Mouse (Mus musculus) heart, embryonic 12.5 days (tissue): ENCODE results near the gene Ankrd36. TPM values are rescaled to one million over a fixed set of nuclear protein-coding genes. Genes with fewer than 3 reads are reported as not detected.
"Not testable (repeated sequence)": the region's sequence is repeated elsewhere in the genome, so short reads cannot be mapped to it uniquely, and the experiment has no call there.

Experiments
- ATAC-seq: fragments of 200-750 bp; cut with Nextera tagmentation; 2 replicates; pipeline ENCODE4 v1.8.0; 2017; ENCODE audit warnings: moderate TSS enrichment, moderate library complexity; ENCODE audit not compliant: insufficient number of reproducible peaks, low FRiP score
- H3K27ac ChIP-seq: fragments of 300-500 bp; sonication (generic); 2 replicates; pipeline ENCODE4 v1.5.1; 2016; ENCODE audit warnings: mild to moderate bottlenecking, moderate library complexity; ENCODE audit not compliant: poor library complexity, severe bottlenecking
- H3K27me3 ChIP-seq: fragments of 300-500 bp; sonication (generic); replicated peaks from 2 replicates; pipeline ENCODE4 v1.6.1; 2016; ENCODE audit warnings: mild to moderate bottlenecking, moderate library complexity
- H3K36me3 ChIP-seq: fragments of 300-500 bp; sonication (generic); 2 replicates; pipeline ENCODE4 v1.6.1; 2016; ENCODE audit warnings: mild to moderate bottlenecking, moderate library complexity
- H3K4me1 ChIP-seq: fragments of 300-500 bp; sonication (generic); replicated peaks from 2 replicates; pipeline ENCODE4 v1.6.1; 2016; ENCODE audit warnings: mild to moderate bottlenecking
- H3K4me2 ChIP-seq: fragments of 300-500 bp; sonication (generic); 2 replicates; pipeline ENCODE4 v1.6.1; 2016; ENCODE audit warnings: mild to moderate bottlenecking, moderate library complexity
- H3K4me3 ChIP-seq: fragments of 300-500 bp; sonication (generic); 2 replicates; pipeline ENCODE4 v1.5.1; 2016; ENCODE audit warnings: mild to moderate bottlenecking
- H3K9ac ChIP-seq: fragments of 300-500 bp; sonication (generic); 2 replicates; pipeline ENCODE4 v1.6.1; 2016; ENCODE audit warnings: mild to moderate bottlenecking, moderate library complexity
- H3K9me3 ChIP-seq: fragments of 300-500 bp; sonication (generic); replicated peaks from 2 replicates; pipeline ENCODE4 v1.6.1; 2016; ENCODE audit warnings: mild to moderate bottlenecking, moderate library complexity
- WGBS: fragments of 180-500 bp; shearing (Covaris S2); methylation state at CpG from one replicate; pipeline ENCODE4 v1.1.7; 2016; 5-methylcytosine and 5-hydroxymethylcytosine counted together
- polyA plus RNA-seq: library from polyadenylated mRNA; unstranded; fragments of >200 nt; fragmentation: Nextera tagmentation; extraction: Ambion mirVana; gene quantifications from 2 replicates; pipeline ENCODE4 v1.2.1, GENCODE M21; 2016

Ankrd36 gene
- polyA plus RNA-seq, 1 experiment from 2014 or later = 0.18 TPM

DNA sequence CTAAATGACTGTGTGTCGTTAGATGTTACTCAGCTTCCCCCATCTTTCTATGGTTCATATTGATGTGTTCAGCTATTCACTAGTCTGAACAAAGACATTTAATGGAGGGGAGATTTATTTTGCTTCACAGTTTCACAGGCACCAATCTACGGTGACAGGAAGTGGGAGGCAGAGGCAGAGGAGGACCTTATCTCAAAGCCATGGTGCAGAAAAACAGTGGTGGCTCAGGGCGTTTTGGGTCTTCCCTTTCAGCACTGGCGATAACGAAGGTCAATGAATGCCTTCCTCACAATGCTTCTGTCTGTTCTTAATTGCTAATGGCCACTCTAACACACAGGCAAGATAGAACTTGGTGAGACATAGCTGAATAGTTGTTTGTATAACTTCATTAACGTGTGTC, 5.6 kb downstream of the Ankrd36 start:
- whole genome bisulfite sequencing = 35% methylated on average over 6 of the region's 6 CpGs
- H3K27me3 ChIP-seq = no peaks in the 10 kb centered on the region
- no peaks in the 10 kb centered on the region for H3K9me3 ChIP-seq
- no peak overlapping the region for H3K9ac ChIP-seq
- peaks cover 18% of the 10 kb centered on the region for H3K4me1 ChIP-seq
- peak; percentile 75 for ATAC-seq
- H3K4me3 ChIP-seq = no peak overlapping the region
- H3K4me2 ChIP-seq = no peak overlapping the region
- H3K27ac ChIP-seq = no peak overlapping the region
- H3K36me3 ChIP-seq = no peaks in the 10 kb centered on the region

DNA sequence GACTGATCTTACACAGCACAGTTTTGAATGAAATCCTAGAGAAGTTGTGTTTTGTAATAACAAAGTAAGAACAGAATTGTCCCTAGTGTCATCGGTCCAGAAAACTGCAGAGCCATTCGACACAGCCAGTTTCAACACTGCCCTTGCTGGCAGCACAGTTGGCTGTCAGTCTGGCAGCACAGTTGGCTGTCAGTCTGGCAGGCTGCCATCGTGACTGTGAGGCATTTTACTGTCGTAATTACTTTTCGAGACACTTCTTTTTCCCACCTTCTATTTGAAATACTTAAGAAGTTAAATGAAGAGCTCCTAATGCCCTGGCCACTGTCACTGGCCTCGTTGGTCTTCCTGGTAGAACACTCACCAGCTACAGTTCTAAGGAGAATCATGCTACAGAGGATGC, 22.9 kb downstream of the Ankrd36 start:
- ATAC-seq = no peak
- H3K9me3 ChIP-seq = no peaks in the 10 kb centered on the region
- H3K36me3 ChIP-seq = no peaks in the 10 kb centered on the region
- 70% methylated on average over 6 of the region's 6 CpGs for WGBS
- no peaks in the 10 kb centered on the region for H3K27me3 ChIP-seq
- H3K4me3 ChIP-seq = no peak overlapping the region
- H3K4me1 ChIP-seq = no peaks in the 10 kb centered on the region
- H3K9ac ChIP-seq = no peak overlapping the region
- no peak overlapping the region for H3K4me2 ChIP-seq
- no peak overlapping the region for H3K27ac ChIP-seq

DNA sequence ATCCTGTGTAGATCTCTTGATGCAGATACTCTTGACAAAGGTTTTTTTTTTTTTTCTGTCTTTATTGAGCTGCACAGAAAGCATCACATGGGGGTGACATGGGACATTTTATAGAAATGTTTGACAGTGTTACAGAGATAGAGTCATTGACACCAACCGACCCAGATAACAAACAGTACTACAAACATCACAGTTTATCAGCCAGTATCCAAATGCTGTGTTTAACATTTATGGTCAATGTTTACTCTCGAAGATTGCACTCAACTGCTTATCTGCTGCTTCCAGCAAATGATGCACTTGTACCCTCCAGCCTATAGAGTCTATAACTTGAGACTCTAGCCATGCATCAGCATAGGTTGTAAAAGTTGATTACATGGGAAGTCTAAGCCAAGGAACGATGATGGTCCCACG, 25.9 kb downstream of the Ankrd36 start:
- ATAC-seq = no peak
- Histone ChIP-seq H3K4me2 (no peak overlapping the region), H3K9me3 (no peaks in the 10 kb centered on the region), H3K27me3 (no peaks in the 10 kb centered on the region), H3K27ac (no peak overlapping the region), H3K9ac (no peak overlapping the region), H3K4me1 (no peaks in the 10 kb centered on the region), H3K36me3 (no peaks in the 10 kb centered on the region), H3K4me3 (no peak overlapping the region)
- 68% methylated on average over 4 of the region's 4 CpGs for WGBS

DNA sequence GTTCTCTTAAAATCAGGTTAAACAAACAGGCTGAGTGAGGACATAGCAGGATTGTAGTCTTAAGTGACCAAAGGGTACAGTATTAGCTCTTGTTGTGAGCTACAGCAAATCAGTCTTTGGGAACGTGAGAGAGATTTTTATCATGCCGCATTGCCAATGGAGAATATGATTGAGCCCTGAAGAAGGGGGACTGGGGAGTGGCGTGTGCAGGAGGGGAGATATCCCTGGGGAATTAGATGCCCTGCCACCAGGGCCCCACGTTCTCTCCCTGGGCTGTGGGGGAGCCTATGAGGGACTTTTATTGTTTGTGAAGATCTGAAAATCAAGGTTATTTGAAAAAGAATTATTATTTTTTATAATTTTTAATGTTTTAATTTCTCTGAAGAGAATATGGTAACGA, 26.3 kb downstream of the Ankrd36 start:
- no peak overlapping the region for H3K4me3 ChIP-seq
- no peak overlapping the region for H3K27ac ChIP-seq
- H3K4me1 ChIP-seq = no peaks in the 10 kb centered on the region
- no peaks in the 10 kb centered on the region for H3K27me3 ChIP-seq
- H3K9ac ChIP-seq = no peak overlapping the region
- no peak for ATAC-seq
- no peaks in the 10 kb centered on the region for H3K9me3 ChIP-seq
- no peaks in the 10 kb centered on the region for H3K36me3 ChIP-seq
- H3K4me2 ChIP-seq = no peak overlapping the region
- 80% methylated on average over 5 of the region's 5 CpGs for WGBS

DNA sequence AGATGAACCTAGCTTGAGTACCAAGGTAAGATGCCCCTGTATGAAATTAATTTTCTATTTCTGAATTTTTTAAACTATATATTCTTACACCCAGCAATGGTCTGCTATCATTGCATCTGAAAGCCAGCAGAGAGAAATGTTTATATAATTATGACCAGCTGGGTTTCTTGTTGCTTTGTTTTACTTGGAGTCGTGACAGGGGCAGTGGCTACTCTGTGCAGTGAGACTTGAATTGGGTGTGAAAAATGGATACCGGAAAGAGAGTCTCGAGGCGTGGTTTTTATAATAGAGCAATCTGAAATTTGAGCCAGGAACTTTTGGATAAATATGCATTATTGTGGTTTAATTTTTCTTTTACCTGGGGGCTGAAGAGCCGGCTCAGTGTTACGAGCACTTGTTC, 27.3 kb downstream of the Ankrd36 start:
- no peaks in the 10 kb centered on the region for H3K9me3 ChIP-seq
- no peak for ATAC-seq
- H3K4me2 ChIP-seq = no peak overlapping the region
- H3K27me3 ChIP-seq = no peaks in the 10 kb centered on the region
- no peak overlapping the region for H3K27ac ChIP-seq
- 79% methylated on average over 6 of the region's 6 CpGs for WGBS
- H3K9ac ChIP-seq = no peak overlapping the region
- no peak overlapping the region for H3K4me3 ChIP-seq
- no peaks in the 10 kb centered on the region for H3K36me3 ChIP-seq
- no peaks in the 10 kb centered on the region for H3K4me1 ChIP-seq

DNA sequence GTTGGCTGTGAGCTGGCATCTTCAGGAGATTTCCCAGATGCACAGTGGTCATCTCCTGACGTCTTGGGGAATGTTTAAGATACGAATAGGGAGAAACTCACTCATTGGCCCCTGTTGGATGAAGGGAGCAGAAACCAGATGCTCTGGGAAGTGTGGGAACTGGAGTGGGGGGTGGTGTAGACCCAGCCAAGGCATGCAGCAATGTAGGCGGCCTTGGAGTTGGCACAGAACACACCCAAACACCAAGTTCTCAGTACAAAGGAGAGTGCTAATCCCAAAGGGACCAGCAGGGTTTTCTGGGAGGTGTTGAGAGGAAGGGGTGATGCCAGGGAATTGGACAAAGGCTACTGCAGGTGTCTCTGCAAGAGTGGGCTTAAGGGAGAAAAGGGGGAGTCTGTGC, 35.9 kb downstream of the Ankrd36 start:
- no peak overlapping the region for H3K4me3 ChIP-seq
- no peaks in the 10 kb centered on the region for H3K36me3 ChIP-seq
- H3K4me1 ChIP-seq = no peaks in the 10 kb centered on the region
- no peak overlapping the region for H3K27ac ChIP-seq
- 0 out of 2 replicates have a peak, but pooled peaks cover 4% of the 10 kb centered on the region for H3K27me3 ChIP-seq
- H3K4me2 ChIP-seq = no peak overlapping the region
- H3K9ac ChIP-seq = no peak overlapping the region
- ATAC-seq = no peak
- 74% methylated on average over 3 of the region's 3 CpGs for WGBS
- 0 out of 2 replicates have a peak, but pooled peaks cover 3% of the 10 kb centered on the region for H3K9me3 ChIP-seq

DNA sequence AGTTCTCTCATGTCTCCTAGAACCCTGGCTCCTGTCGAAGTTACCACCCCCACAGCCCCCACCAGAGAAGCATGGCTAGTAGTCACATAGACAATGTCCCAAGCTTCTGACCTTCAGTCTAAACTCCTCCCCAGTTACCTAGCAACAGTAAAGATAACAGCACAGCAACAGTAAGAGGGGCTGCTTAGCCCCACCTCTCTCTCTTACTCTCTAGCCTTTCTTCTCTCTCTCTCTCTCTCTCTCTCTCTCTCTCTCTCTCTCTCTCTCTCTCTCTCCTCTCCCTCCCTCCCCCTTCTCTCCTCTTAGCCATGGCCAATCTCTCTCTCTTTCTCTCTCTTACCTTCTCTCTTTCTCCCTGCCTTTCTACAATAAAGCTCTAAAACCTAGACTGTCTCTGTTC, 42.4 kb downstream of the Ankrd36 start:
- H3K36me3 ChIP-seq, H3K27ac ChIP-seq, H3K4me2 ChIP-seq, H3K4me1 ChIP-seq, ATAC-seq, H3K9ac ChIP-seq, H3K27me3 ChIP-seq, H3K4me3 ChIP-seq: not testable (repeated sequence)
- peaks cover 12% of the 10 kb centered on the region; the same call in 1 of the 2 replicates for H3K9me3 ChIP-seq
- 61% methylated on average over 1 of the region's 1 CpGs for WGBS

DNA sequence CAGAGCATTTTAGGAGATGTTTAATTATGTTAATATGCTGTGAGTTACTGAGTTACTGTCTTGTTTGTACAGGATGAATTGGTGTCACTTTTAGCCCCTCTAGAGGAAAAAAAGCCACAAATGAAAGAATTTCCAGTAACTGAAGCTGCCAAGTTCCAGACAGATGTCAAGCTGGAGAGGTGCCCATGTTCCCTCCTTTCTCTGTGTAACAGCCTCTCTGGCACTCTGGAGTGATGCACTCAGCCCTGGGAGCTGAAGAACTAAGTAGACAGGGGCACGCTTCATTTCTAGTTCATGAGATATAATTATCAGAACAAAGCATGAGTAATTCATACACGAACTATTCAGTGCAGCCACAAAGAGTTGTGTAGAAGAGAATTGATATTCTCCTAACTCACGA, 45.0 kb downstream of the Ankrd36 start:
- no peak for ATAC-seq
- no peak overlapping the region for H3K9ac ChIP-seq
- H3K4me1 ChIP-seq = no peaks in the 10 kb centered on the region
- H3K9me3 ChIP-seq = peaks cover 12% of the 10 kb centered on the region; the same call in 1 of the 2 replicates
- no peak overlapping the region for H3K4me3 ChIP-seq
- no peaks in the 10 kb centered on the region for H3K36me3 ChIP-seq
- H3K27ac ChIP-seq = no peak overlapping the region
- WGBS = 66% methylated on average over 3 of the region's 3 CpGs
- no peak overlapping the region for H3K4me2 ChIP-seq
- H3K27me3 ChIP-seq = no peaks in the 10 kb centered on the region

DNA sequence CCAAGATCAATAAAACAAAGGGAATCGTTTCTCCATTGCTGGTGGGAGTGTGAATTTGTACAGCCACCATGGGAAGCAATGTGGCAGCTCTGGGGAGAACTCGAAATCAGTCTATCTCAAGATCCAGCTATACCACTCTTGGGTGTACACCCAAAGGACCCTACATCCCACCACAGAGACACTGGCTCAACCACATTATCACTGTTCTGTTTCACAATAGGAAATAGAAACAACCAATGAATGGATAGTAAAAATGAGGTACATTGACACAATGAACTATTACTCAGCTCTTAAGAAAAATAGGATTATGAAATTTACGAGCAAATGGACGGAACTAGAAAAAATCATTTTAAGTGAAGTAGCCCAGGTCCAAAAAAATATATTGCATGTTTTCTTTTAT, 55.6 kb downstream of the Ankrd36 start:
- no peak for ATAC-seq
- Histone ChIP-seq H3K4me3 (no peak overlapping the region), H3K27ac (no peak overlapping the region), H3K4me1 (no peaks in the 10 kb centered on the region), H3K27me3 (0 out of 2 replicates have a peak, but pooled peaks cover 5% of the 10 kb centered on the region), H3K4me2 (no peak overlapping the region), H3K36me3 (no peaks in the 10 kb centered on the region), H3K9ac (no peak overlapping the region), H3K9me3 (no peaks in the 10 kb centered on the region)
- WGBS = 78% methylated on average over 4 of the region's 4 CpGs

DNA sequence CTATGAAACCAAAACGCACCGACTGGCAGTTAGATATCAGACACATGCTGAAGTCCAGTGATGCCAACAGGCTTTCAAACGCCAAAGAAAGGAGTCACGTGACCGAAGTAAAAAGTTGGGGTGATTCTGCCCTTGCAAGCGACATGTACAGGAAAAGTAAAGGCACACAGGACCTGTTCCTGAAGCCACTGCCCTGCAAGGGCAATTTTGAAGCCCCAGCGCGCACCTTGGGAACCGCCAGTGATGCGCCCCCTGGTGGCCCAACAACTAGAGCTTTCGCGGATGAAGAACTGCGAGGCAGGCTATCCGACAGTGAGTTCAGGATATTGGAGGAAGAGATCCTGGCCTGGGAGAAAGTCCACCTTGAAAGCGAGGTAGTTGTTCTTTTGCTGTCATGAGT, 59.5 kb downstream of the Ankrd36 start:
- Histone ChIP-seq H3K9ac (no peak overlapping the region), H3K27ac (no peak overlapping the region), H3K27me3 (0 out of 2 replicates have a peak, but pooled peaks cover 5% of the 10 kb centered on the region), H3K4me3 (no peak overlapping the region), H3K4me2 (no peak overlapping the region), H3K4me1 (no peaks in the 10 kb centered on the region), H3K9me3 (no peaks in the 10 kb centered on the region), H3K36me3 (no peaks in the 10 kb centered on the region)
- ATAC-seq = no peak
- WGBS = 19% methylated on average over 15 of the region's 15 CpGs

DNA sequence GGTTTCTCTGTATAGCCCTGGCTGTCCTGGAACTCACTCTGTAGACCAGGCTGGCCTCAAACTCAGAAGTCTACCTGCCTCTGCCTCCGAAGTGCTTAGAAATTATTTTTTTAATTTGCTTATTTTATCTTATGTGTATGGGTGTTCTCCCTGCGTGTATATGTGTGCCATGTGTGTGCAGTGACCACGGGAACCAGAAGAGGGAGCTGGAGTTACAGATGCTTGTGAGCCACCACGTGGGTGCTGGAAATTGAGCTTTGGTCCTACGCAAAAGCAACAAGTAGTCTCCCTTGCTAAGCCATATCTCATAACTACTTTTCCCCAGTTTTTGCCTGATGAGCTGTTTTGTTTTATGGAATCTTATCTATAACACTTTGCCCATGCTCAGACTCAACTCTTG, 73.6 kb downstream of the Ankrd36 start:
- Histone ChIP-seq H3K27me3 (no peaks in the 10 kb centered on the region), H3K27ac (no peak overlapping the region), H3K4me1 (no peaks in the 10 kb centered on the region), H3K9me3 (no peaks in the 10 kb centered on the region; the same call in 1 of the 2 replicates), H3K4me2 (no peak overlapping the region), H3K9ac (no peak overlapping the region), H3K36me3 (no peaks in the 10 kb centered on the region), H3K4me3 (no peak overlapping the region)
- WGBS = 81% methylated on average over 5 of the region's 5 CpGs
- ATAC-seq = no peak

DNA sequence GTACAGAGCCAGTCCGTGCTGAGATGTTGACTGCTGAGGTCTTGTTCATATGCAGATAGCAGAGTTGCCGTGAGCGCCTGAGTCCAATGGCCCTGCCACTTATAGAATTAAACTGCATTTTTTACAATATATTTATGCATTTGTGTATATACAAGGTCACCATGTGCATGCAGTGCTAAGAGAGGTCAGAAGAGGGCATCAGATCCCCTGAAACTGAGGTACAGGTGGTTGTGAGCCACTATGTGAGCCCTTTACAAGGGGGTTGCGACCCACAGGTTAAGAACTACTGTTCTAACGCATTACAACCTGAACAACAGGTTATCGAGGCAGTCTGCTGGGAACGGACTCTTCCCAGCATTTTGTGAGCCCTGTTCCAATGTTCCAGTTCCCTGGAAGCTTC, 80.8 kb downstream of the Ankrd36 start:
- WGBS = 63% methylated on average over 7 of the region's 7 CpGs
- H3K4me2 ChIP-seq = no peak overlapping the region
- no peaks in the 10 kb centered on the region for H3K9me3 ChIP-seq
- H3K27ac ChIP-seq = no peak overlapping the region
- H3K36me3 ChIP-seq = no peaks in the 10 kb centered on the region
- no peak overlapping the region for H3K9ac ChIP-seq
- no peak for ATAC-seq
- H3K4me3 ChIP-seq = no peak overlapping the region
- H3K4me1 ChIP-seq = no peaks in the 10 kb centered on the region
- no peaks in the 10 kb centered on the region for H3K27me3 ChIP-seq
